Mouse (Mus musculus) right cerebral cortex, postnatal 36 days (tissue): ENCODE measurements around the gene Lyrm7.
A peak's percentile ranks its signal among the peaks of the same experiment; 100 is the strongest.

Experiments
- DNase-seq, 2 experiments: peaks; one replicate each; pipeline ENCODE4 v3.0.0; 2022; ENCODE audit warnings: low spot score in 2 of 2, mixed read lengths in 1 of 2

Gene Lyrm7

DNA sequence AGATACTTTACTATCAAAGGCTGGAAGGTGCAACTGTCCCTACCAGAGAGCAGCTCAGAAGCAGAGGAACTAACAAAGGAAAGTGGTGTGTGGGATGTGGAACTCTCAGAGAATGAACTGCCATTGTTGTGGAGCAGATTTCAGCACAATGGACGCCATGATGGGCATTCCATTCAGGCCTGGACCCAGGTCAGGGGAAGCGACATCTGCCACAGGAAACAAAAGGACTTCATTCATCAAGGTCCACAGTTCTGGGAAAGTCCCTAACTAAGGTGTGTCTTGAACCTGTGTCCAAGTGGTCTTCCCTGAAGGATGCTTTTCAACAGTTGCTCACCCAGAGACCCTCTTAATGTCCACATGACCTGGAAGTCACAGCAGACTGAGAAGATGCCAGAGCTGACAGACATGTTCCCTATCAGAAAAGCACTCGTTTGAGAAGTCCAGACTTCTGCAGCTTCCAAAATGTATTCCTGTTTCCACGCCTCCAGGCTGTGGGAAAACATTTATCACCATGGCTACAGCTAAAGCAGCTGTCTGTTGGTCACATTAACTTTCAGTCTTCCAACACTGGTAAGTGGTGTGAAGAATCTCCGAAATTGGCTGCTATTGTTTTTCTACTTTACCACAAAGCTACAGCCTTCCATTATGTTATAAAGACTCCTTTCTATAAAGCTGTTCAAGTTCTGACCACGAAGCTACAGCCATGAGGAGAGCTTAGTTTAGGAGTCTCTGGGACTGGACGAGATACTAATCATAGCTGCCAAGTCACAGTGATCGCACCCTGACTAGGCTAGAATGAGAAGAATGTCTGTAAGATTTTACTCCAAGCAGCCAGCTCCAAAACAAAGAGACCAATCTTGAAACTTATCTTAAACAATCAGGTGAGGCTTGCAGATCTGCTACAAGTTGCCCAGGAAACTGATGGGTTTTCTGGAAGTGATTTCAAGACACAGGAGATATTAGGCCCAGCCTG lies 15.0 kb downstream of the Lyrm7 start:
- DNase-seq: no peak

DNA sequence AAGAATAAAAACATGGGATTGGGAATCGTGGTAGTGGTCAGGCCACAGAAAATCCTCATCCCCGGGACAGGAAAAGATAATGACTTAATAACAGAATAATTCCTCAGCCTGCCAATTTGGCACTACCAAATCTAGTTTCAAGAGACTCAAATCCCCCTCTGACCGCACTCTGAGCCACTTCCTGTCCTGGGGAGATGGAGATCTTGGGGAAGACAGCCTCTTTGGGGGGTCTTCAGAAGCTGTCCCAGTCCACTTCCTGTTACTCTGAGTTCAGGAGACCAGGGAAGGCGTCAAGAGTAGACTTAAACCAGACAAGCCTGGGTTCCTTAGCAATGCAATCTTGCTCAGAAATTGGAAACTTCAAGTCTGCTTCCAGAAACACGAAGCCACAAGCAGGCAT lies 15.8 kb downstream of the Lyrm7 start:
- DNase-seq: no peak

DNA sequence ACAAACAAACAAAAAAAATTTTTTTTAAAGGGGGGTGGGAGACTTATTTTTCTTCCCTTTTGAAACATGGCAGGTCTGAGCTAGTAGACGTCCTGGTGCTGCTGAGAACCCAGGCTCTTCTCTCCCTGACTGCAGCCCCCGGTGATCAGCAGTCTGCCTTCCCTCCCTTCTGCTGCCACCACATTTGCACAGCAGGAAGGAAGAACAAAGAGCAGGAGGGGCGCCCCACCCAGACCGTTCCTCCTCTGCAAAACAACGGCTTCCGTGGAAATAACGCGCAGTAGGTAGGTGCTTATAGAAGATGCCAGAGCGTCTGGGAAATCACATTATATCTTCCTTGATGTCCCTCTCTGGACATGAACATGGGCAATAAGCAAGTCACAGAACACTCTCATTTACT lies 16.3 kb downstream of the Lyrm7 start:
- no peak for DNase-seq

DNA sequence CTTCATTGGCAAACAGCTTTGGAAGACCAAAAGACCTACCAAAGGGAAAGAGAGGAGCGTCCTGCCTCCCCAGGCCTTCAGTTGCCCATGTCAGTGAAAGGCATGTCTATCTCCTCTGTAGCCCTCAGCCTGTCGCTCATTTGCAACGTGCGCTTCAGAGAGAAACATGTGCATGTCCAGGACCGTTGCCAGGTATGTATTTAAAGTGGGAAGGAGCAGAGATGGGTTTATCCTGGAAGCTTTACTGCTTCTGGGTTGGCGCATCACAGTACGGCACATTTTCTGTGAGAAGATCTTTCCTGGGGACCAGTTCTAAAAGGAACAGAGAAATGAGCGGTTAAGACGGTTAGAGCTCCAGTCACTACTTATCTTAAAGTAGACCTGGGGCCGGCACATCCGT lies 19.8 kb downstream of the Lyrm7 start:
- DNase-seq: no peak

GRCm38 (mm10) chr11:54839696-54840095 lies 21.0 kb downstream of the Lyrm7 start:
- no peak for DNase-seq

- DNase-seq: no peak
Observed at GRCm38 (mm10) chr11:54836106-54836505, 24.6 kb downstream of the Lyrm7 start.

GRCm38 (mm10) chr11:54834596-54834995 lies 26.1 kb downstream of the Lyrm7 start:
- no peak for DNase-seq

DNA sequence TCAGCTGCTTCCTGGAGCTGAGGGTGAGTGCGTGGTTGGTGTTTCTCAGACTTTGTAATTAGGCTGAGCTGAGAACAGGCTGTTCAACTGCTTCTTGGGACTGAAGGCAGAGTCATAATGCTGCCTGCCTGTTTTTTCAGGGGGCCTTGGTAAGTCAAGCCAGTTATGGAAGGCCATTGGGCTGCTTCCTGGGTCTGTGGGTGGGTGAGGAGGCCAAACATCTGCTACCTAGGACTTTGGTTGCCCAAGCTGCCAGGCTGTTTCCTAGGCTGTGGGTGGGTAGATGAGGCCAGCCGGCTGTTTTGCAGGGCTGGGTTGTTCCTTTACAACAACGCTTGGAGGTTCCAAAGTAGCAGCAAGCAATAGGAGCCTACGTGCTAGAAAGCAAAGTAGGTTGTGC lies 26.9 kb downstream of the Lyrm7 start:
- DNase-seq: peak; percentile 80 to 93

- no peak for DNase-seq
Observed at GRCm38 (mm10) chr11:54826819-54827218, 33.9 kb downstream of the Lyrm7 start.

- DNase-seq: no peak
Observed at GRCm38 (mm10) chr11:54825774-54826173, 34.9 kb downstream of the Lyrm7 start.

- no peak for DNase-seq
Observed at GRCm38 (mm10) chr11:54823467-54823866, 37.2 kb downstream of the Lyrm7 start.

DNA sequence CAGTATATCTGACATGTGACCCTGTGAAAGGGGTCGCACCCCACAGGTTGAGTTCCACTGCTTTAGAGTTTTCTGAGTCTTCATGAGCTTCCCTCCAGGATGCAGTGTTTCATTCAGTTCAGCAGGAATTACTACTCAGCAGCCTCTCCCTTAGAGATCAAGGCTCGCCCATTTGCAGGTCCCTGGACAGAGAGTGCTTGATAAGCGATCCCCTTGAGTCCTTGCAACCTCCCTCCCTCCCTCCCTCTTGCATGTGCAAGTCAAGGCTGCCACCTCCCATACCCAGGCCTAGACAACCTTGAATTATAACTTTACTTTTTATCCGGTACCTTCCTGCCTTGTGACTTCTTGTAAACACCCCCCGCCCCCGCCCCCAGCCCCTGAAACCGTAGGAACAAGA lies 41.2 kb downstream of the Lyrm7 start:
- DNase-seq: no peak

GRCm38 (mm10) chr11:54817449-54817848 lies 43.3 kb downstream of the Lyrm7 start:
- DNase-seq: no peak

- DNase-seq: no peak
Observed at GRCm38 (mm10) chr11:54815659-54816058, 45.1 kb downstream of the Lyrm7 start.

GRCm38 (mm10) chr11:54812812-54813516 lies 47.8 kb downstream of the Lyrm7 start:
- peak; percentile 38 to 70 for DNase-seq

- no peak for DNase-seq
Observed at GRCm38 (mm10) chr11:54812314-54812713, 48.4 kb downstream of the Lyrm7 start.

- DNase-seq: no peak
Observed at GRCm38 (mm10) chr11:54811054-54811453, 49.7 kb downstream of the Lyrm7 start.

DNA sequence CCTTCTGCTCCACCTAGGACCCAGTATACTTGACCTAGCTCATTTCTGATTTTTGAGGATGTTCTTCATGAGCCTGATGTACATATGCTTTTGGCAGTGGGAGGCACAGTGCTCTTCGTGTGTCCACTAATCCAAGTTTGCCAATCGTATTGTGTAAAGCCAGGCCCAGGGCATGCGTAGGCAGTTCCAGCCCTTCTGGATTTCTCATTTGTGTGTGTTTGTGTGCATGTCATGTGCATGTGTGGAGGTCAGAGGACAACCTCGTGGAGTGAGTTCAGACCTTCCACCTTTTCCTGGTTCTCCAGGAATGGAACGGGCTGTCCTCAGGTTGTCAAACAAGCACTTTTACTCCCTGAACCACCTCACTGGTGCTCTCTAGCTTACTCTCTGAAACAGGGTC lies 51.1 kb downstream of the Lyrm7 start:
- DNase-seq: no peak

DNA sequence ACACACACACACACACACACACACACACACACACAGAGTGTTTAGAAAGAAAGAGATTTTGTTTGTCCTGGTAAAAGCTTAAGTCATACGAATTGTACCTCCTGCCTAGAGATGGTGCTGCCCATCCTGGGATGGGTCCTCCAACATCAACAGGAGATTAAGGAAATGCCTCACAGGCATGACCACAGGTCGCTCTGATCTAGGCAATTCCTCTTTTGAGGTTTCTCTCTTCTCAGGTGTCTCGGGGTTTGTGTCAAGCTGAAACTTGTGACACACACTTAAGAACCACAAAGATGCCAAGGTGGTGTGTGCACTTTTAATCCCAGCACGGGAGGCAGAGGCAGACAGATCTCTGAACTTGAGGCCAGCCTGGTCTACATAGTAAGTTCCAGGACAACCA lies 52.5 kb downstream of the Lyrm7 start:
- DNase-seq: no peak

DNA sequence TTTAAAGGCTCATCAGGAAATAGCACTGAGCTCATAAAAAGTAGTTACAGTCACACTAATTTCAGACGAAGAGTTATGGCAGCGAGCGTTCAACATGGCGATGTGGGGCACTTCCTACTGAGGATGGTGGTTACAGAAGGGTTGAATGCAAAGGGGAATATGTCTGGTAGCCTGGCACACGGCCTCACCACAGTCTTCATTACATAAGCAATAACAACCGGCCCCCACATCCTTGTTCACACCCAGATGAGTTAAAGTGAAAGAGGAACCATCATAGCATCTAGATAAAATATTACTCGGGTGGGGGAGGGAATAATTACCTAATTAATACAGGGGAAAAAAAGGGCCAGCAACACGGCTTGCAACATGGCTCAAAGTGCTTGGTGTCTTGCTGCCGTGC lies 53.0 kb downstream of the Lyrm7 start:
- DNase-seq: no peak

GRCm38 (mm10) chr11:54806891-54807290 lies 53.8 kb downstream of the Lyrm7 start:
- no peak for DNase-seq

GRCm38 (mm10) chr11:54805196-54805595 lies 55.5 kb downstream of the Lyrm7 start:
- peak; percentile 85 to 92 for DNase-seq

DNA sequence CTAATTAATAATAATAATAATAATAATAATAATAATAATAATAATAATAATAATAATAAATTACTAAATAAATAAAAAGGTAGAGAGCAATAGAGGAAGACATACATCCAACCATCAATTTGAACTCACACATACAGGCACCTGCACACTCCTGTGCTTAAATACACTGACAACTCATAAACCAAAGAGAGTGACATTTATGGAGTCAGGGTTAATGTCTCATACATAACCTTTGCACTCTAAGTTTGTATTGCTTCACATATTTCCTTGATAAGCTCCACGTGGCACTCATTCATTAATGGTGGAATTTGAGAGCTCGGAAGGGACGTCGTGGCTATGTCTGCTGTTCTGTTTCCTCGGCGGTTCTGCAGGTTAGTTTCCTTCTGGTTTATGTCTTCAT lies 58.1 kb downstream of the Lyrm7 start:
- DNase-seq: no peak
